Mouse (Mus musculus): ENCODE data around the gene Cd164l2. TPM values are rescaled to one million over a fixed set of nuclear protein-coding genes. Genes with fewer than 3 reads are reported as not detected.

Cd164l2 gene
- total RNA-seq, 2 experiments from 2014 or later: not detected

DNA sequence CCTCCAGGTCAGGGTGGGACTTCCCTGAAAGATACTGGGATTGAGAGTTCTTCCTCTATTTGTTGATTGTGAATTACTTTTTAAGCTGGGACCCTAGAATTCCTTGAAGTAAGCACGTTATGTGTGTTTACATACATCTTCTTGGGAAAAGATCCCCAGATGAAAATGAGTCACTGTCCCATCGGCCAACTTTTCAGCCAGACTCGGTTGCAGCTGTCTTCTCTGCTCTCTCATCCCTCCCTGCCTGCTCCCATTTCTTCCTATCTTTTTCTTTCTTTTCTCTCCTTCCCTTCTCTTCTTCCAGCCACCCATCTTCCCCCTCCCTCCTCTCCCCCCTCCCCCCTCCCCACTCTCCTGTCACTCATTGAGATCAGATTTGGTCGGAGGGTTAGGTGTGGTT lies 16.9 kb upstream of the Cd164l2 start:
- no peak for DNase-seq

DNA sequence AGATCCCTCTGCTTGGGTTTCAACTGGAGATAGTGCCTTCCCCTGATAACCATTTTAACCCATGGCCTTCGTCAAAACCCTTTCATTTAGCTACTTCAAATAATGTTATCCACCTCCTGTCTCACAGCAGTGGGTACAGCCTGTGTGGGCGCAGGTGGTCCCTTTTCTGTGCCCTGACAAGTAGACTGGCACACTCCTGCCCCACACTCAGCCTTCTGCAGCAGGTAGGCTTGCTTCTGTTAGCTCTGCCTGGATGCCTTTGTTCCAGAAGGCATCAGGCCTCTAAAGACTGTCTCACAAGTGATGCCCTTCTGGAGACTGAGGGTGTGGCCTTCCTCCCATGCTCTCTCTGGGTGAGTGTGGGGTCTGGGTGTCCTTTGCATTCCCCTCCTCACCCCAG lies 15.8 kb upstream of the Cd164l2 start:
- DNase-seq: no peak

DNA sequence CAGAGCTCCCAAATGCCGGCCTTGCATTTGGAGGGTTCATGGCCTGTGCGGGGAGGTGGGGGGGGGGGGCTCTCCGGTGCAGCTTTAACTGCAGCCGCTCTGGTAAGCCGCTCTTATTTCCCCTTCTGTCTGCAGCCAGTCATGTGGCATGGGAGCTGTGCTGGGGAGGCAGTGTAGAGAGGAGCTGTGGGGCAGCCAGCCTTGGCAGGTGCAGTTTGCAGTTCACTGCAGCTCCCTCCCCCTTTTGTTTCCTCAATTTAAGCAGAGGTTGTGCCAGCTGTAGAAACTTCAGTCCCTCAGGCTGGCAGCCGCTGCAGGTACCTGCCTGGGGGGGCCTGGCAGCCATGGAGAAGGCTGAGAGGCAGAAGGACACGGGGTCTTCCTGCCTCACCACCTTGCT lies 15.1 kb upstream of the Cd164l2 start:
- DNase-seq: no peak

DNA sequence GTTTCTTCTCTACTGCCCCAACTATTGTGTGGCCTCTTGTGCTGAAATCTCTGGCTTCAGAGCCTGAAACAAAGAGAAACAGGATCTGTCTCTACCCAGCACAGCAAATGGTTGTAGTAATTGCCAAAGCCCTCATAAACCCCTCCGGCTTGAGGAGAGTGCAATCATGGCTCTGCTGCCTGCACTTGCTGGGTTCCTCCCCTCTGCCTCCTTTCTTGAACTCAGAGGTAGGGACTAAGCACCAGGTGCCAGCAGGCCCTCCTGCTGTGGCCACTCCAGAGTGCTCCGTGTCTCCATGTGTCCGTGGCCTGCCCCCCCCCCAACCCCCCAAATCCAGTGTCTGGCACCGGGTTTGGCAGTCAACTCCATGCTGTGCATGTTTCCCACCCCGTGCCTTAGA lies 14.6 kb upstream of the Cd164l2 start:
- no peak for DNase-seq

DNA sequence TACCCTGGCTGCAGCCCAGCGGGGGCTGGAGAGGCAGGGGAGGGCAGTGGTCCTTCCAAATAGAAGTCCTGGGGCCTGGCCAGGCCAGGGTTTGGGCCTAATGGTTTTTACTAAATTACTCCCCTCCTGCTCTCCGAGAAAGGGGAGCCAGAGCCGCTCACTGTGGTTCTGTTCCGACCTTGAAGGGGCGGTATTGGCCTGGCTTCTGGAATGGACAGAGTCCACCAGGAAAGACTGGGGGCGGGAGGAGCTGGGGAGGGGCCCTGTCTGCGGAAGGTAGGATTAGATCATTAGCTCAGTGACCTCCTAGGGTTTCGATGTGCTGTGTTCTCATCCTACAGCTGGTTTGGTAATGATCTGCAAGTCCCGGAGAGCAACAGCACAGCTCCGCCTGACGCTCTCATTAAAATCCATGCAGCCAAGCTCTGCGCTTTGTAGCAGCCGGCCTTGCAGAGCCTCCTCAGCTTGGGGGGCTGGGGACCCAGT lies 14.1 kb upstream of the Cd164l2 start:
- DNase-seq: peak; percentile 51

DNA sequence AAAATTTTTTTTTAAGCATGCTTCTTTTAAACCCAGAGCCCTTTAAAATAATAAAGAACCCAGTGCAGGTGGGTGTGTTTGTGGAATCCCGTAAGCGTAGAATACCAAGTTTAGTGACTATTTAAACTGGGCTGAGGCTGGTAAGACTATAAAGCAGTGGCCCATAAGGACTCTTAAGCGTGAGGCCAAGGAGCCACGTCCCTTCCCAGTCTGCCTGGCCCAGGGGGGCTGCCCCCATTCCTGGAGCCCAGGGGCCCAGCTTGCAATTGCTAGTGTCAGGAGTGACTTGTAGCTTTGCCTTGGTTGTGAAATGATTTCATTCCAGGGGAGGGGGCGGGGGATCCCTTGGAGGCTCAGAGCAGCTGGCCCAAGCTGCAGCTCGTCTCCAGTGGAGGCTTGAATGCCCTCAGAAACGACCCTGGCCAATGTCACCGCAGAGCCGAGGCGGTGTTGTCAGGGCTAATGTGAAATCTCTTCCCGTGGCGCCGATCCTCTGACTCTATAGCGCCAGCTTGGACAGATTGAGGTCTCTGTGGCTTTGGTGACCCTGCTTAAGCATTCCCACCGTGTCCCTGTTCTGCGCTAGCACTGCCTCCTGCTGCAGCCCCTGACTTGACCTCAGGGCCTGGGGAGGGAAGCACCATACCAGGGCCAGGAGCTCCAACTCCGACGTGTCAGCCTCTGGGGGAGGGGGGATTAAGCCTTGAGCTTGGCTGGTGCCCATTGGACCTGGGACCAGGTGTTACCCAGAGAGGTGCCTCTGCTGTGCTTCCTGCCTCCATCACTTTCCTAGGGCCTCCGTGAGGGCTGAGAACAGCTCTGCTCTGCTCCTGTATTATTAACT lies 13.4 kb upstream of the Cd164l2 start:
- peak; percentile 48 for DNase-seq

DNA sequence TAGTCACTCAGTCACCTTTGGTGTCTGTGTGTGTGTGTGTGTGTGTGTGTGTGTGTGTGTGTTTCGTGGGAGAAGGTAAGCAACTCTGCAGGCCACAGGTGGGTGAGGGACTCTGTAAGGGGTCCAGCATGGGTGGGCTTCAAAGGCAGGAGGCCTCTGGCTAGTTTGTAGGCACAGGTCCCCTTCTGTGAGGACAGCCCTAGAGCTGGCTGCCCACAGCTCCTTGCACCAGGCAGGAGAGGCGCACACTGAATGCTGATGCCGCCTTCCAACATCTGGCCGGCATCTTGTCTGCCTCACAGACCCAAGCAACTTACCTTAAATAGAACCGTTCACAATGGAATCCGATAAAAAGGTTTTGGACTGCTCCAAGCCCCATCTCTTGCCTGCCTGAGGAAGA lies 12.2 kb upstream of the Cd164l2 start:
- no peak for DNase-seq

DNA sequence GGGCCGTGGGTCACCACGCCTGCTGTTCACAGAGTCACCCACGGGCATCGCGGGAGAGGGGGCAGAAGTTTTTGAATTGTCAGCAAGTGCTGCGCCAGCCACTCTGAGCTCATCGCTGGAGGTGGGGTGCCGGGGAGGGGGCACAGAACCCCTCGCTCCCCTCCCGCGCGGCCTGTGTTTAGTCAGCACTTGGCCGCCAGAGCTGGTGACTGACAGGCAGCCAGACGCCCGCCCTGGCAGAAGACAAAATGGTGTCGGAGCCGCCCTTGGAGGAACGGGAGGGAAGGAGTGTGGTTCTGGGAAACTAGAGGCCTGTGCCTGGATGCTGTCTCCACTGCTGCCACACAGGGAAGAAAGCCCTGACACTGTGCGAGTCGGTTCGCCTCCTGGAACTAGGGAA lies 11.6 kb upstream of the Cd164l2 start:
- peak; percentile 63 for DNase-seq

DNA sequence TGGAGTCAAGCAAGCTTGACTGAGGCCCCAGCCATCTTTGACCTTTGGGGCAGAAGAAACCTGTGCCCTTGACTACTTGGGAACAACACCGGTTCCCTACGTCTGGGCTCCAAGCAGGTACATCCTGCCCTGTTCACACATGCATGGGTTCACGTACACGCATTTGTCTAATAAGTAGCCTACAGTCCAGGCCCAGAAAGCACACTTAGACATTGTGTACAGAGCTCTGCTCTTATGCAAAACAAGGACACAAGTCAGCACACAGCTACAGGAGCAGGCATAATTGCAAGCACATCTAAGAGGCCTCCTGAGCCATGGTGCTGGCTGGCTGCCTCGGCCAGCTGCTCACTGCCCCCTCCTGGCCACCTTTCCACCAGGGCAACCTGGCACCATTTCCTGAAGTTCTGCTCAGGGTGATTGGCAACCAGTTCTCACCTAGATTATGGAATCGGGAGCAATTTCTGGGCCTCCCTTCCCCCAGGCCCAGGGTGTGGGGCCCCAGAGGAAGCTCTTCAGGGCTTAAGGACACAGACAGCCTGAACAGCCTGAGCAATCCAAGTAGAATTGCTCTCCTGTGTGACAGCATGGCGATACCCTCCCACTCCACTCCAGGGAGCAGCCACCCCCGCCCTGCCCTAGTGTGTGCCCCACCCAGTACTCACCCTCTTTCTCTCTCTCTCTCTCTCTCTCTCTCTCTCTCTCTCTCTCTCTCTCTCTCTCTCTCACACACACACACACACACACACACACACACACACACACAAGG lies 10.7 kb upstream of the Cd164l2 start:
- peak; percentile 80 for DNase-seq

DNA sequence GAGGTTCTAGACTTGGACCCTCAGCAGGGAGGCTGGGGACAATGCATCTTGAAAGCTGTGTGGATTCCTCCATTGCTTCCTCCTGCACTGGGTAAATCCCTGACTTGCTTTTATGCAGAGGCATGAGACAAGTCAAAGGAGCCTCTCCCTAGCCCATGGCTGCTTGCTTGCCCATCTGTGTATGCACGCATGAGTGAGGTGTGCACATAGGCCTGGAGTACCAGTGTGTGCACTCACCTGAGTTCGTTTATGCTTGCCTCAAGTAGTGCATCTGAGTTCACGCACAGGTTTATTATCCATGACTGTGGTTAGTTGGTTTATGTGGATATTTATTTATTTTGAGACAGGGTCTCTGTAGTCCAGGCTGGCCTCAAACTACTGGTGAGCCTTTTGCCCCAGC lies 9.7 kb upstream of the Cd164l2 start:
- no peak for DNase-seq

DNA sequence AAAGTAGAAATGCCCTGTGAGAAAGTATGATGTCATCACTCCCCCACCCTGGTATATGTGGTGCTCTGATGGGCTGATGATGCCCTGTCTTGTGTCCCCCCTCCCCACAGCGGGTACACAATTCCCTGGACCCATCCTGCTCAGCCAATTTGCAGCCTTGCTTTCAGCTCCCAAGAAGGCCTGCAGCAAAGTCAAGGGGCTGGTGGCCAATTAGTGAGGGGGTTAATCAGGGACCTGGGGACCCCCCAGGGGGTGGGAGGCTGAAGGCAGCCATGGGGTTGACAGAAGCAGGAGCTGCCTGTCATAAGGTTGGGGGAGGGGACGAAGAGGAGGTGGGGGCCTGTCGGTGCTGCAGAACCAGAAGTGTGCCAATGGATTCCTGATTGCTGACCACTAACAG lies 8.3 kb upstream of the Cd164l2 start:
- no peak for DNase-seq

DNA sequence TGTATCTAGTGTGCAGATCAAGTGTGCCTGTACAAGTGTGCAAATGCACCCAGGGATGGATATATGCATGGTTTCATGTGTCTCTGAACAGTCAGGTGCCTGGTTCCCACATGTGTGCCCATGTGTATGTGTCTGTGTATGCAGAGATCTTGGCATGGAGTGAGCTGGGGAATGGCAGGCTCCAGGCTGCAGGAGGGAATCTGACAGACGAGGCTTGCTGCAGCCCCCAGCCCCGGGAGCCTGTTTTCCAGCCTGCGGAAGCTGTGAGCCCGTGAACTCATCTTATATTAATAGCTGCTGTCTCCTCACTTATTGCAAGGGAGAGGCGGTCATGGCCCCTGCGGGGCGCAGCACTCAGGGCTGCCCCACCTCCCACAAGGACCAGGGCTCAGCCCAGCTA lies 7.6 kb upstream of the Cd164l2 start:
- DNase-seq: no peak

DNA sequence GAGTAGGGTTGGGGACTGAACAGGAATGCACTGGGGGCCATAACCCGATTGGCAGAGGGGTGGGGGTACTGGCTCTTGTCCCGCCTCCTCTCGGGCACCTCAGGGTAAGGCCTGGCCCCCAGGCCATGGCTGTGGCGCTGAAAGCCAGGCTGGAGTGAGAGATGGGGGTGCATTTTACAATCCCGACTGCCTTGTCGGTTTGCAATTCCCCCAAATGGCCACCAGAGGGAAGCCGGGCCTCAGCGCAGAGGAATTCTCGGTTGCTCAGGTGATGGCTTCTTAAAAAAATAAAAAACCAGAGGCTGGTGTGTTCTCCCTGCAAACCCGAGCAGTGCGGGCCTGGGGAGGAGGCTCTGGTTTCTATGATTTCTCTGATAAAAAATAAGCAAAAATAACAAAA lies 2.6 kb upstream of the Cd164l2 start:
- peak; percentile 64 for DNase-seq

DNA sequence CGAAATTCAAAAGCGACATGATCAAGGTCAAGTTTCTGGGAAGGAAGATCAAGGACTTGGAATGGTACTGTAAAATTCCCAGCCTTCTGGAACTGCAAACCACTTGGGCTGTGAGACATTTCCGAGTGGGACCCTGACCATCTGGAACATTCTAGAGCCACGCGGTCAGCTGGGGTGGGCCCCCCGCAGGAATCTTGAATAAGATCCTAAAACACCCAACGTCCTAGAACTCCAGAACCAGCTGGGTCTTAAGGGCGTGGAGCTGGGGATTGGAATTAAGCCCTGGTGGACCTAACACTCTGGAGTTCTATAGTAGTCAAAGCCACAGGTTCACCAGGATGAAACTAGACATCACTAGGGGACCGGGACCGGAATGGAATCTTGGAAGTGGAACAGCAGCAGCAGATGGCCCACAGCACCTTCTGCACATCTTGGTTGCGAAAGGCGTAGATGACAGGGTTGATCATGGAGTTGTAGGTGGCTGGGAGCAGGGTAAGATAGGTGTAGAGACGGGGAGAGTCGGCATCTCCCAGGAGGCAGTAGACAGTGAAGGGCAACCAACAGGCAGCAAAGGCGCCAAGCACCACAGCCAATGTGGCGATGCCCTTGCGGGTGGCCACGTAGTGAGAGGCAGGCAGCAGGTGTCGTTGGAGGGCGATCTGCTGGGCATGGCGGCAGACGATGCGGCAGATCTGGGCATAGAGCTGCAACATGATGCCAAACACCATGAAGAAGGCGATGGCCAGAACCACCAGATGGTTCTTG lies 1.7 kb upstream of the Cd164l2 start:
- no peak for DNase-seq

DNA sequence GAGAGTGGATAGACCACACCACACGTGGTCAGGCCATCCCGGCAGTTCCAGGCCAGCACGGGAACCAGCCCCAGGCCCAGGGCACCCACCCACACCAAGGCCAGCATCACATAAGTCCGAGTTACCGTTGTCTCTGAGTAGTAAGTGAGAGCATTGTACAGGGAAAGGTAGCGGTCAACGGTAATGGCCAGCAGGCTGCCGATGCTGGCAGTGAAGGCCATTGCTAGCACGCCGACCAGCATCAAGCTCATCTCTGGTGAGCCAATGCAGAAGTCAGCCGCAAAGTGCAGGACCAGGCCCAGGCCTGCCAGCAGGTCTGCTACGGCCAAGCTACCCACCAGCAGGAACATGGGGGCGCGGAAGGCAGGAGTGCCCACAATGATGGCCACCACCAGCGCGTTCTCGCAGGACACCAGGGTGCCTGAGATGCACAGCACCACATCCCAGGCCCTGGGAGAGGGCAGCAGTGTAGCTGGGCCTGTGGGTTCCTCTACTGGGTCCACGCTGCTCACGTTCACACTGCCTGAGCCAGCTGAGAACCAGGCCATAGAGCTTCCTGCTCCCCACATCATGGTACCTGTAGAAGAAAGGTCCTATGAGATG lies 1.0 kb upstream of the Cd164l2 start:
- DNase-seq: no peak

DNA sequence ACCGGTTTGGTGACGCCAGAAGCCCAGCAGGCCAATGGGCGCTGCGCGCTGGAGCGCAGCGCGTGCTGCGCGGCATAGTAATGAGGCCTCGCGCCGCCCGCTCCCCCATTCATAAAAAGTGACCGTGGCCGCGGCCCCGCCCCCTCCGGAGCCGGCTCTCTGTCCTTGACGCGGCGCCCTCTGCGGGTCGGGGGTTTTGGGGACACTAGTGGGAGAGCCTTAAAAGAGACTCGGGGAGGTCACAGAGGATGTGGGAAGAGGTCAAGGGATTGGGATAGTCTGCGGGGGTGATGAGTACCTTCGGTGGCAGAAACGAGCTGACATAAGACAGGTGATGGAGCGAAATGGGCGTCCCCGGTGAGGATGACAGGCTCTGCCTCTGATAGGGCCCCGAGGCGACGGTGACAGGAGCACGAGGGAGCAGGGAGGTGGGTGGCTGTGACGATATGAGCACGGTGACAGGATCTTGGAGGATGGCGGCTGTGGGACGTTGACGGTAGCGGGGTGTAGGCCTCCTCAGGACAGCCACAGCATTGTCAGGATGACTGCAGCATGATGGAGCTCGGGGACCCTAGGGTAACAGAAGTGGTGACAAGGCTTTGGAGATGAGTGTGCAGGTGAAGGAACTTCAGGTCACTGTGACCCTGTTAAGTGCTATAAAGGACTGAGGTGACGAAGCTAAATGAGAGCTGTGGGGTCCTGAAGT lies 784 bp downstream of the Cd164l2 start:
- DNase-seq: peak; percentile 85

DNA sequence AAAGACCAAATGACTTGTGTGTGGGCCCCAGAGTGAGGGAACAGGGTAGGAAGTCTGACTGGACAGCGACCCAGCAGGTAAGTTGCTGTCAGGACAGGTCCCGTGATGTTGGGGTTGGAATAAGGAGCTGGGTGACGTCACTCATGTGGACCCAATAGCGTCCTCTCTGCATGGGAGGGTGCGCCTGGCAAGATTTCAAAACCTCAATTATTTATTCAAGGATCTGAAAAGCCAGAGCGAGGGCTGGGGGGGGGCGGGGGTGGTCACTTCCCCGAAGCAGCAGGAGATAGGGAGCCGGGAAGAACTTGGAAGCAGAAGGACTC lies 1.3 kb downstream of the Cd164l2 start:
- DNase-seq: no peak

DNA sequence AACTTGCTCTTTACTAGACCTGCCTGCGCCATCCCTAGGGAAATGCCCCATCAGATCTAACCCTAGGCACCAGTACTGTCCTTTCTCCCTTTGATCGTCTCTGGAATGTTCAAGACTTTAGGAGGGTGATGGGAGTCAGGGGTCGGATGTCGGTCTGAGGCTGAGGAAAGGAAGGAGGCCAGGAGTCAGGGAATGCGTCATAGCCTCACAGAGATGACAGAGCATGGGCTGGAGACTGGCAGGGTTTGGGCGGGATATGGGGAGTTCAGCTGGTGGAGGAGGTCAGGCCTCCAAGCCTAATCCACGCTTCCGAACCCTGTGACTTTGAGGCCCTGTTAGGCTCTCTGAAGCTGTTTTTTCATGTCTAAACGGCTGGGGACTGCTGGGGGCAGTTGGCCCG lies 1.7 kb downstream of the Cd164l2 start:
- no peak for DNase-seq

DNA sequence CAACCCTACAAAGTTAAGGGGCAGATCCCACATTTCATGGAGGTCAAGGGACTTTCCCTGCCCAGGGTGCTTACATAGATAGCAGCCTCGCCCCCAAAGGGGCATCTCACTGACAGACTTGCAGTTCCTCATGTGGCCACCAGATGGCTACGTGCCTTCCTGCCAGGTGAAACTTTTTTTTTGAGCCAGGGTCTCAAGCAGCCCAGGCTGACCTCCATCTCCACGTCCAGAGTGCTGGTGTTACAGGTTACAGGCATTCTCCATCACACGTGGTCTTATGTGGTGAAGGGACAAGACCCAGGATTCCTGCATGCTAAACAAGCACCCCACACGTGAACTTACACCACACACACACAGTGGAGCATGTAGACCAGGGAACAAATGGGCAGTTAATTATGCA lies 5.7 kb downstream of the Cd164l2 start:
- DNase-seq: peak; percentile 78

DNA sequence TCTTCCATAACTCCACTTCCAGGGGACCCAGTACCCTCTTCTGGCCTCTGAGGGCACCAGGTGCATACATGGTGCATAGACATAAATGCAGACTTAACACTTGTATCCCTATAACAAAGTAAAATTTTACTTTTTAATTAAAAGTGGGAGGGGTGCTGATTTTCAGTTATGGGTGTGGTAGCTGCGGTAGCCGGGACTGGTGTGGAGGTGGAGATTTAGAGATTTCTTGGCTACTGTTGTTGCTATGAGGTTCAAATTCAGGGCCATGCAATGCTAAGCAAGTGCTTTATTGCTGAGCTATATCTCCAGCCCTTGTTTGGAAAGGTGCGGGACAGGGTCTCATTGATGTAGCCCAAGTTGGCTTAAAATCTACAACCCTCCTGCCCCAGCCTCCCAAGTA lies 6.8 kb downstream of the Cd164l2 start:
- no peak for DNase-seq

DNA sequence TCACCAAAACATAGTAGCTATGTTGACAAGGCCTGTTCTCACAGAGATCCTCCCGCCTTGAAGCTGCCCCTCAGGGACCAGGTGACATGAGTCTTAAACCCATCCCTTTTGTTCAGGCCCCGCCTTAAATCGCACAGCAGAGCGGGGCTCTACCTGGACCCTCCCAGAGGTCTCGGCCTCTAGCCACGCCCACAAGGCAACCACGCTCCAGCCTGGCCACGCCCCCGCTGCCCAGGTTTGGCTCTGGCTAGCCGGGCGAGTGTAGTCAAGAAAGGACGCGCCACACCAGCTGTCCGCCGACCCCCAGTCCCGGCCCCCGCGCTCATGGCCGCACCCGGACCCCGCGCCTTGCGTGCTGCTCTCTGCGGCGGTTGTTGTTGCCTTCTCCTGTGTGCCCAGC lies 8.7 kb downstream of the Cd164l2 start:
- no peak for DNase-seq

DNA sequence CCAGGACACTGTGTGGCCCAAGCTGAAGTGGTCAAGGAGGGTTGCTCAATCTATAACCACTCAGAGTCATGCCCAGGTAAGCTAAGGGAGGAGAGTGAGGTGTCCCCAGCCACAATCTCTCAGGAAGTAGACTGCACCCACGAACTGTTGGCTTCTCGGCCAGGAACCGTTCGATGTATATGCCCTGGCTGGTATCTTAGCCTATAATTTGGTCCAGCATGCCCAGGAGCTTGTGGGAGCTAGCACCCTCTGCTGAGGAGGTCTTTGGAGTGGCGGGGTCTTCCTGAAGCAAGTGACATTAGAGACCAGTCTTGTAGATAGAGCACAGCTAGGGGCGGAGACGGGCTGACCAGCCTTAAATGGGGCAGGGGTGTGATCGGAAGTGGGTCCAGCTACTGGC lies 9.8 kb downstream of the Cd164l2 start:
- no peak for DNase-seq
